Mouse (Mus musculus): ENCODE results near the gene Grk4. TPM values are rescaled to one million over a fixed set of nuclear protein-coding genes. Genes with fewer than 3 reads are reported as not detected.

The Grk4 gene
- 1.9 and 2.2 TPM in 2 replicates for polyA plus RNA-seq (2015; fragmentation: Nextera tagmentation; extraction: Ambion mirVana)

- peaks cover 12% of the 10 kb centered on the region for H3K4me1 ChIP-seq
- peak within 1 kb of the TSS; percentile 67 for H3K9ac ChIP-seq
- no peaks in the 10 kb centered on the region for H3K27me3 ChIP-seq
- H3K9me3 ChIP-seq: no peaks in the 10 kb centered on the region
- under 1% methylated on average over 60 of the region's 60 CpGs for WGBS
- H3K4me2 ChIP-seq: peak within 1 kb of the TSS; percentile 68
- peaks cover 15% of the 10 kb centered on the region for H3K36me3 ChIP-seq
- peak within 1 kb of the TSS; percentile 86 for H3K4me3 ChIP-seq
- ATAC-seq (ENCODE audit: borderline replicate concordance, extremely low read depth, low FRiP score, low TSS enrichment): peak; percentile 100
- H3K27ac ChIP-seq: peak within 1 kb of the TSS; percentile 90
Measured at GRCm38 (mm10) chr5:34659686-34660590, at the start of gene Grk4, which contains the start of gene Nop14. Grk4 (plus strand) TSS chr5:34660379. Nop14 (minus strand) TSS chr5:34660148.

GRCm38 (mm10) chr5:34632996-34633395 is 27.2 kb upstream of the Grk4 start:
- Histone ChIP-seq H3K36me3 (peaks cover 74% of the 10 kb centered on the region), H3K9me3 (no peaks in the 10 kb centered on the region), H3K4me3 (no peak overlapping the region), H3K4me1 (peaks cover 34% of the 10 kb centered on the region), H3K4me2 (no peak overlapping the region), H3K27ac (no peak overlapping the region), H3K27me3 (no peaks in the 10 kb centered on the region), H3K9ac (no peak overlapping the region)
- ATAC-seq (ENCODE audit: borderline replicate concordance, extremely low read depth, low FRiP score, low TSS enrichment): no peak
- WGBS: 95% methylated on average over 2 of the region's 2 CpGs

- Histone ChIP-seq H3K9me3 (no peaks in the 10 kb centered on the region), H3K27ac (no peak overlapping the region), H3K27me3 (no peaks in the 10 kb centered on the region), H3K36me3 (peaks cover 74% of the 10 kb centered on the region), H3K4me3 (no peak overlapping the region), H3K9ac (no peak overlapping the region; the same call in 1 of the 2 replicates), H3K4me1 (peaks cover 34% of the 10 kb centered on the region), H3K4me2 (no peak overlapping the region)
- WGBS: 69% methylated on average over 4 of the region's 4 CpGs
- ATAC-seq (ENCODE audit: borderline replicate concordance, extremely low read depth, low FRiP score, low TSS enrichment): no peak
Measured at GRCm38 (mm10) chr5:34633641-34634040, 26.5 kb upstream of the Grk4 start.

GRCm38 (mm10) chr5:34634746-34635400 is 25.3 kb upstream of the Grk4 start:
- ATAC-seq (ENCODE audit: borderline replicate concordance, extremely low read depth, low FRiP score, low TSS enrichment): no peak
- H3K9ac ChIP-seq: no peak overlapping the region
- peaks cover 75% of the 10 kb centered on the region for H3K36me3 ChIP-seq
- H3K4me3 ChIP-seq: no peak overlapping the region
- H3K4me2 ChIP-seq: no peak overlapping the region; the same call in 1 of the 2 replicates
- no peaks in the 10 kb centered on the region for H3K27me3 ChIP-seq
- H3K4me1 ChIP-seq: peaks cover 34% of the 10 kb centered on the region
- whole genome bisulfite sequencing: 84% methylated on average over 13 of the region's 13 CpGs
- no peaks in the 10 kb centered on the region for H3K9me3 ChIP-seq
- no peak overlapping the region; the same call in 1 of the 2 replicates for H3K27ac ChIP-seq

- no peak overlapping the region for H3K27ac ChIP-seq
- H3K27me3 ChIP-seq: no peaks in the 10 kb centered on the region
- no peaks in the 10 kb centered on the region for H3K9me3 ChIP-seq
- peak overlapping the region; percentile 64; the same call in 1 of the 2 replicates for H3K9ac ChIP-seq
- H3K4me3 ChIP-seq: peak overlapping the region; percentile 65
- ATAC-seq (ENCODE audit: borderline replicate concordance, extremely low read depth, low FRiP score, low TSS enrichment): no peak
- peaks cover 73% of the 10 kb centered on the region for H3K36me3 ChIP-seq
- 52% methylated on average over 10 of the region's 10 CpGs for WGBS
- H3K4me2 ChIP-seq: peak overlapping the region; percentile 91
- peaks cover 34% of the 10 kb centered on the region for H3K4me1 ChIP-seq
Measured at GRCm38 (mm10) chr5:34635665-34636192, 24.4 kb upstream of the Grk4 start.

GRCm38 (mm10) chr5:34636481-34637287 is 23.5 kb upstream of the Grk4 start, which contains the start of gene Mfsd10:
Mfsd10 (minus strand) TSS chr5:34637212.
- Histone ChIP-seq H3K9ac (peak within 1 kb of the TSS; percentile 64), H3K27ac (peak within 1 kb of the TSS; percentile 92), H3K9me3 (no peaks in the 10 kb centered on the region), H3K36me3 (peaks cover 71% of the 10 kb centered on the region), H3K4me1 (peaks cover 34% of the 10 kb centered on the region), H3K27me3 (no peaks in the 10 kb centered on the region), H3K4me2 (peak within 1 kb of the TSS; percentile 91), H3K4me3 (peak within 1 kb of the TSS; percentile 65)
- peak; percentile 91 for ATAC-seq (ENCODE audit: borderline replicate concordance, extremely low read depth, low FRiP score, low TSS enrichment)
- WGBS: under 1% methylated on average over 48 of the region's 48 CpGs

- WGBS: 71% methylated on average over 7 of the region's 7 CpGs
- H3K27ac ChIP-seq: peak overlapping the region; percentile 92; the same call in 1 of the 2 replicates
- no peak for ATAC-seq (ENCODE audit: borderline replicate concordance, extremely low read depth, low FRiP score, low TSS enrichment)
- H3K4me3 ChIP-seq: peak overlapping the region; percentile 65; the same call in 1 of the 2 replicates
- 0 out of 2 replicates have a peak overlapping the region, but pooled peaks have one; percentile 64 for H3K9ac ChIP-seq
- H3K36me3 ChIP-seq: peaks cover 62% of the 10 kb centered on the region
- peaks cover 34% of the 10 kb centered on the region for H3K4me1 ChIP-seq
- H3K9me3 ChIP-seq: no peaks in the 10 kb centered on the region
- H3K27me3 ChIP-seq: no peaks in the 10 kb centered on the region
- peak overlapping the region; percentile 91 for H3K4me2 ChIP-seq
Measured at GRCm38 (mm10) chr5:34637591-34638156, 22.5 kb upstream of the Grk4 start.

GRCm38 (mm10) chr5:34641991-34642390 is 18.2 kb upstream of the Grk4 start:
- H3K9me3 ChIP-seq: no peaks in the 10 kb centered on the region
- H3K36me3 ChIP-seq: peaks cover 71% of the 10 kb centered on the region
- 75% methylated on average over 3 of the region's 3 CpGs for WGBS
- no peak overlapping the region for H3K4me2 ChIP-seq
- H3K4me1 ChIP-seq: peaks cover 10% of the 10 kb centered on the region
- no peak for ATAC-seq (ENCODE audit: borderline replicate concordance, extremely low read depth, low FRiP score, low TSS enrichment)
- no peak overlapping the region for H3K4me3 ChIP-seq
- no peak overlapping the region for H3K9ac ChIP-seq
- no peak overlapping the region for H3K27ac ChIP-seq
- no peaks in the 10 kb centered on the region for H3K27me3 ChIP-seq

GRCm38 (mm10) chr5:34642932-34643331 is 17.2 kb upstream of the Grk4 start:
- Histone ChIP-seq H3K27me3 (no peaks in the 10 kb centered on the region), H3K36me3 (peaks cover 80% of the 10 kb centered on the region), H3K27ac (no peak overlapping the region), H3K4me3 (no peak overlapping the region), H3K4me1 (0 out of 2 replicates have a peak, but pooled peaks cover under 1% of the 10 kb centered on the region), H3K9ac (no peak overlapping the region), H3K9me3 (no peaks in the 10 kb centered on the region), H3K4me2 (no peak overlapping the region)
- ATAC-seq (ENCODE audit: borderline replicate concordance, extremely low read depth, low FRiP score, low TSS enrichment): peak; percentile 61
- 57% methylated on average over 5 of the region's 5 CpGs for WGBS

- no peak overlapping the region for H3K27ac ChIP-seq
- H3K9me3 ChIP-seq: no peaks in the 10 kb centered on the region
- H3K4me2 ChIP-seq: no peak overlapping the region
- no peaks in the 10 kb centered on the region for H3K4me1 ChIP-seq
- no peak overlapping the region for H3K9ac ChIP-seq
- WGBS: 42% methylated on average over 4 of the region's 4 CpGs
- H3K4me3 ChIP-seq: no peak overlapping the region
- H3K36me3 ChIP-seq: peaks cover 91% of the 10 kb centered on the region
- no peak for ATAC-seq (ENCODE audit: borderline replicate concordance, extremely low read depth, low FRiP score, low TSS enrichment)
- H3K27me3 ChIP-seq: no peaks in the 10 kb centered on the region
Measured at GRCm38 (mm10) chr5:34647581-34647980, 12.6 kb upstream of the Grk4 start.

GRCm38 (mm10) chr5:34652961-34653360 is 7.2 kb upstream of the Grk4 start:
- Histone ChIP-seq H3K36me3 (peaks cover 80% of the 10 kb centered on the region), H3K4me2 (no peak overlapping the region), H3K4me1 (no peaks in the 10 kb centered on the region), H3K9me3 (no peaks in the 10 kb centered on the region), H3K27me3 (no peaks in the 10 kb centered on the region), H3K27ac (no peak overlapping the region), H3K9ac (no peak overlapping the region), H3K4me3 (no peak overlapping the region)
- ATAC-seq (ENCODE audit: borderline replicate concordance, extremely low read depth, low FRiP score, low TSS enrichment): no peak
- WGBS: 91% methylated on average over 5 of the region's 5 CpGs

All from lung, embryonic 15.5 days (tissue).